Comparison of ENCODE assay signal across 23 mouse cellular contexts in genomic region chr3:87215176-87215575, GRCm38 (mm10). TPM values are rescaled to one million over a fixed set of nuclear protein-coding genes. Genes with fewer than 3 reads are reported as not detected.
"Had no signal": no experiment of that assay in that cellular context is flagged by ENCODE, and none has a peak within 500 bp of the region (broad histone marks: within the 10 kb centered on the region; RNA-seq: fewer than 3 reads in every experiment).

No protein-coding gene starts in this region.

- H3K9ac ChIP-seq: kidney, embryonic 15.5 days; limb, embryonic 15.5 days; liver, embryonic 14.5 days; lung, embryonic 15.5 days; midbrain, embryonic 13.5 days; stomach, embryonic 15.5 days had no signal

- H3K4me1 ChIP-seq: kidney, embryonic 15.5 days; lung, embryonic 15.5 days; megakaryocyte, embryonic 14.5 days; midbrain, embryonic 10.5 days; midbrain, embryonic 13.5 days; stomach, embryonic 15.5 days had no signal

- H3K36me3 ChIP-seq: kidney, embryonic 15.5 days; limb, embryonic 15.5 days; lung, embryonic 15.5 days; midbrain, embryonic 10.5 days; midbrain, embryonic 13.5 days; stomach, embryonic 15.5 days had no signal

- H3K4me2 ChIP-seq: kidney, embryonic 15.5 days; limb, embryonic 15.5 days; lung, embryonic 15.5 days; midbrain, embryonic 13.5 days; stomach, embryonic 15.5 days had no signal

- H3K9me3 ChIP-seq: kidney, embryonic 15.5 days; limb, embryonic 15.5 days; lung, embryonic 15.5 days; midbrain, embryonic 10.5 days; midbrain, embryonic 13.5 days; stomach, embryonic 15.5 days had no signal

- DNase-seq: kidney, adult 8-10 months; kidney, postnatal 10 days; kidney, postnatal 36 days; layer of hippocampus, postnatal 36 days; lung, adult 18-20 months; lung, postnatal 10 days; lung, postnatal 36 days; right cerebral cortex, postnatal 25 days; spleen, adult 18-20 months; thymus, postnatal 36 days had no signal

- ATAC-seq: intestine, postnatal 0 days; midbrain, embryonic 13.5 days; midbrain, embryonic 16.5 days had no signal

- H3K4me3 ChIP-seq: kidney, embryonic 15.5 days; left cerebral cortex, adult 2 months; limb, embryonic 15.5 days; lung, embryonic 15.5 days; megakaryocyte, embryonic 14.5 days; midbrain, embryonic 10.5 days; midbrain, embryonic 13.5 days; myocyte; stomach, embryonic 15.5 days had no signal

- H3K27ac ChIP-seq: kidney, embryonic 15.5 days; left cerebral cortex, adult 2 months; limb, embryonic 15.5 days; liver, embryonic 14.5 days; lung, embryonic 15.5 days; midbrain, embryonic 10.5 days; midbrain, embryonic 13.5 days; stomach, embryonic 15.5 days had no signal

- H3K27me3 ChIP-seq: kidney, embryonic 15.5 days; limb, embryonic 15.5 days; lung, embryonic 15.5 days; midbrain, embryonic 13.5 days; stomach, embryonic 15.5 days had no signal

RNA-seq across cellular contexts. Expression of gene Kirrel, which starts 40.6 kb away (rescaled TPM):
- total RNA-seq: monocyte, adult 5-6 weeks had no signal

RNA-seq across cellular contexts. Expression of gene Fcrls, which starts 48.4 kb away (rescaled TPM):
- polyA plus RNA-seq: myocyte had no signal
